Mouse (Mus musculus) ES-Bruce4 (cell line): ENCODE results near the gene Olfr476. TPM values are rescaled to one million over a fixed set of nuclear protein-coding genes. Genes with fewer than 3 reads are reported as not detected.
"Not testable (repeated sequence)": the region's sequence is repeated elsewhere in the genome, so short reads cannot be mapped to it uniquely, and the experiment has no call there.

ENCODE experiments used
- H3K27ac ChIP-seq: 2 replicates; pipeline ENCODE4 v1.5.1; 2012; ENCODE audit warnings: low read length, inconsistent platforms; ENCODE audit not compliant: insufficient read depth
- H3K27me3 ChIP-seq: 2 replicates; pipeline ENCODE4 v1.6.1; 2012; ENCODE audit warnings: mild to moderate bottlenecking, low read length, inconsistent platforms; ENCODE audit not compliant: control insufficient read depth, poor library complexity, insufficient read depth, severe bottlenecking
- H3K36me3 ChIP-seq: 2 replicates; pipeline ENCODE4 v1.6.1; 2012; ENCODE audit warnings: inconsistent platforms, mild to moderate bottlenecking, low read length, moderate library complexity; ENCODE audit not compliant: control insufficient read depth, poor library complexity, insufficient read depth, severe bottlenecking
- H3K4me1 ChIP-seq: one replicate; pipeline ENCODE4 v1.8.1; 2011; ENCODE audit warnings: low read length; ENCODE audit not compliant: control insufficient read depth, insufficient read depth
- H3K4me3 ChIP-seq: 2 replicates; pipeline ENCODE4 v1.5.1; 2011; ENCODE audit warnings: low read depth, mild to moderate bottlenecking, low read length
- H3K9ac ChIP-seq: 2 replicates; pipeline ENCODE4 v1.6.1; 2012; ENCODE audit warnings: low read depth, mild to moderate bottlenecking, inconsistent platforms; ENCODE audit not compliant: poor library complexity, severe bottlenecking
- H3K9me3 ChIP-seq: replicated peaks from 2 replicates; pipeline ENCODE4 v1.6.1; 2012; ENCODE audit warnings: mild to moderate bottlenecking, low read length, inconsistent platforms; ENCODE audit not compliant: control insufficient read depth, poor library complexity, insufficient read depth, severe bottlenecking
- CTCF ChIP-seq: IDR thresholded peaks from one replicate; pipeline ENCODE4 v1.8.1; 2011; ENCODE audit warnings: low read depth, low read length
- EP300 ChIP-seq: IDR thresholded peaks from 2 replicates; pipeline ENCODE4 v1.6.1; 2011; ENCODE audit warnings: low read depth, low read length; ENCODE audit not compliant: insufficient read depth
- POLR2A ChIP-seq: IDR thresholded peaks from one replicate; pipeline ENCODE4 v1.8.1; 2011; ENCODE audit warnings: low read length; ENCODE audit not compliant: insufficient read depth
- polyA plus RNA-seq: library from polyadenylated mRNA; stranded (reverse); fragments of >200 nt; gene quantifications from 2 replicates; pipeline ENCODE4 v1.2.4, GENCODE M21; 2011; ENCODE audit warnings: low read depth; ENCODE audit not compliant: missing spikeins, insufficient read depth, insufficient read length

Olfr476 gene
- polyA plus RNA-seq, result not detected in 2 replicates

DNA sequence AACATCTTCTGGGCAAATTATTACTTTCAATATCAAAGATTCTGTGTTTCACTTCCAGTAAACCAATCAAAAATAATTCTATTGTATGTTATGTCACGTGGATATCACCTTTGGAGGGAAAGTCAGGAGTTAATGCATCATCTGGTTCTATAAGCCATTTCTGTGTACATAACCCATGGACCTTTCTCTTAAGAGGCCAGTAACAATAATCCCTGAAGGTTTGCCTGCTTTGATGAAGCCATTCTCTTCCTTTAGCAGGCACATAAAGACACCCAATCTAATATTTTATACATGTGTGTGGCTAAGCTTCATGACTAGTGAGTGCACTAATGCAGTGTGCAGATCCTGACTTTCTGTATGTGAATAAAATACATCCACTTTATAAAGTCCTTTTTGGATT is at the start of gene Olfr476:
Gene Olfr476 (plus strand): TSS at position 301 of the 400 bp plus-strand sequence.
- Histone ChIP-seq H3K4me3 (no peak within 1 kb of the TSS), H3K9me3 (no peaks in the 10 kb centered on the region), H3K9ac (no peak within 1 kb of the TSS), H3K27ac (no peak within 1 kb of the TSS), H3K36me3 (no peaks in the 10 kb centered on the region), H3K27me3 (no peaks in the 10 kb centered on the region), H3K4me1 (no peaks in the 10 kb centered on the region)
- TF ChIP-seq EP300 (no peak), POLR2A (no peak), CTCF (no peak)

DNA sequence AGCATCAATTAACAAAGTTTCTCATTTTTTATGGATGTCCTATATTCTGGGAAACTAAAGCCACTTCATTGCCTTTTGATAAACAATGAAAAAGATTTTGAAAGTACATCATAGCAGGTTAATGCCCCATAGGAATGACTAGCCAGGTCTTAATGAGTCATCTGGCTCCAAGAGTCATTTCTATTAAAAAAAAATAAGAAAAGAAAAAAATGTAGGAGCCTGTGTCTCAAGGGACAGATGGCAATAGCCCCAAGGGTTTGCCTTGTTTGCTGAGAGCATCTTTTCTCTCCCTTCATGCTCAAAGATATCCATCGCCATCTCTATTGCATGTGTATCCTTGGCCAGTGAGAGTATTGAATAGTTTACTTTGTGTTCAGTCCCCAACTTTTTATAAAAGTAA is 34.5 kb upstream of the Olfr476 start, which contains the start of gene Olfr473:
Gene Olfr473 (plus strand): TSS at position 301 of the 400 bp plus-strand sequence.
- Histone ChIP-seq H3K36me3 (no peaks in the 10 kb centered on the region), H3K9me3 (peaks cover 2% of the 10 kb centered on the region; the same call in 1 of the 2 replicates), H3K27ac (no peak within 1 kb of the TSS), H3K27me3 (no peaks in the 10 kb centered on the region), H3K9ac (no peak within 1 kb of the TSS), H3K4me1 (no peaks in the 10 kb centered on the region), H3K4me3 (no peak within 1 kb of the TSS)
- TF ChIP-seq EP300 (no peak), POLR2A (no peak), CTCF (no peak)

- H3K9ac ChIP-seq, H3K4me3 ChIP-seq, H3K4me1 ChIP-seq, H3K36me3 ChIP-seq, H3K27me3 ChIP-seq, H3K27ac ChIP-seq, H3K9me3 ChIP-seq: not testable (repeated sequence)
These were observed 12.1 kb upstream of the Olfr476 start for GRCm38 (mm10) chr7:107952539-107952938.

GRCm38 (mm10) chr7:107954343-107954742 is 10.3 kb upstream of the Olfr476 start, which contains the start of gene Olfr474:
Olfr474 (plus strand) TSS chr7:107954643.
- Histone ChIP-seq H3K9me3 (no peaks in the 10 kb centered on the region; the same call in 1 of the 2 replicates), H3K9ac (no peak within 1 kb of the TSS), H3K36me3 (no peaks in the 10 kb centered on the region), H3K27ac (no peak within 1 kb of the TSS), H3K4me1 (no peaks in the 10 kb centered on the region), H3K4me3 (no peak within 1 kb of the TSS), H3K27me3 (no peaks in the 10 kb centered on the region)
- TF ChIP-seq CTCF, result no peak
- no peak for TF ChIP-seq EP300
- no peak for TF ChIP-seq POLR2A

- Histone ChIP-seq H3K9me3 (no peaks in the 10 kb centered on the region), H3K4me1 (no peaks in the 10 kb centered on the region), H3K36me3 (no peaks in the 10 kb centered on the region), H3K27me3 (no peaks in the 10 kb centered on the region), H3K4me3 (no peak within 1 kb of the TSS), H3K27ac (no peak within 1 kb of the TSS), H3K9ac (no peak within 1 kb of the TSS)
- TF ChIP-seq POLR2A, result no peak
- no peak for TF ChIP-seq EP300
- TF ChIP-seq CTCF, result no peak
These were observed 21.8 kb downstream of the Olfr476 start, which contains the start of gene Olfr477 for GRCm38 (mm10) chr7:107986393-107986792. Olfr477 (plus strand) TSS chr7:107986693.

GRCm38 (mm10) chr7:108014256-108014655 is 49.7 kb downstream of the Olfr476 start:
- H3K9me3 ChIP-seq, result peaks cover 10% of the 10 kb centered on the region; the same call in 1 of the 2 replicates
- H3K27ac ChIP-seq, H3K4me3 ChIP-seq, H3K9ac ChIP-seq, H3K4me1 ChIP-seq, H3K36me3 ChIP-seq, H3K27me3 ChIP-seq: not testable (repeated sequence)

Other genes with a start within 250 kb of the Olfr476 start
- 0.63 and 1.9 TPM in 2 replicates for gene Cyb5r2, start 206.8 kb upstream of the Olfr476 start, polyA plus RNA-seq
- not detected in 2 replicates for gene Ovch2, start 163.6 kb upstream of the Olfr476 start, polyA plus RNA-seq
- gene Olfr467, start 152.5 kb upstream of the Olfr476 start, polyA plus RNA-seq, result not detected in 2 replicates
- not detected in 2 replicates for gene Olfr469, start 139.3 kb upstream of the Olfr476 start, polyA plus RNA-seq
- not detected in 2 replicates for gene Olfr470, start 117.3 kb upstream of the Olfr476 start, polyA plus RNA-seq
- gene Olfr472, start 66.9 kb upstream of the Olfr476 start, polyA plus RNA-seq, result not detected in 2 replicates
- gene Olfr473, start 34.4 kb upstream of the Olfr476 start, polyA plus RNA-seq, result not detected in 2 replicates
- not detected in 2 replicates for gene Olfr474, start 10.2 kb upstream of the Olfr476 start, polyA plus RNA-seq
- gene Olfr477, start 21.9 kb downstream of the Olfr476 start, polyA plus RNA-seq, result not detected in 2 replicates
- gene Olfr478, start 69.2 kb downstream of the Olfr476 start, polyA plus RNA-seq, result not detected in 2 replicates
- not detected in 2 replicates for gene Olfr479, start 85.9 kb downstream of the Olfr476 start, polyA plus RNA-seq
- not detected in 2 replicates for gene Olfr480, start 102.5 kb downstream of the Olfr476 start, polyA plus RNA-seq
- gene Olfr481, start 115.1 kb downstream of the Olfr476 start, polyA plus RNA-seq, result 0.12 TPM in 1 of 2 replicates, not detected in the other
- gene Olfr482, start 132.8 kb downstream of the Olfr476 start, polyA plus RNA-seq, result not detected in 2 replicates
- not detected in 2 replicates for gene Olfr483, start 136.0 kb downstream of the Olfr476 start, polyA plus RNA-seq
- not detected in 2 replicates for gene Olfr484, start 162.6 kb downstream of the Olfr476 start, polyA plus RNA-seq
- not detected in 2 replicates for gene Olfr485, start 195.1 kb downstream of the Olfr476 start, polyA plus RNA-seq
- gene Olfr486, start 207.9 kb downstream of the Olfr476 start, polyA plus RNA-seq, result not detected in 2 replicates
- gene Olfr487, start 249.8 kb downstream of the Olfr476 start, polyA plus RNA-seq, result not detected in 2 replicates